Mouse (Mus musculus) forebrain, embryonic 10.5 days (tissue): ENCODE data around the gene Ttc9c. TPM values are rescaled to one million over a fixed set of nuclear protein-coding genes. Genes with fewer than 3 reads are reported as not detected.

Source experiments
- polyA plus RNA-seq: library from polyadenylated mRNA; unstranded; fragments of >200 nt; fragmentation: Nextera tagmentation; extraction: Ambion mirVana; gene quantifications from 2 replicates; pipeline ENCODE4 v1.2.1, GENCODE M21; 2016

Ttc9c gene
- polyA plus RNA-seq, 1 experiment from 2014 or later, result 85.5 TPM

Other genes with a start within 250 kb of the Ttc9c start
- gene Slc22a8, start 228.1 kb downstream of the Ttc9c start, polyA plus RNA-seq, result 0.06 TPM in 1 of 2 replicates, not detected in the other
- gene Slc22a6, start 201.3 kb downstream of the Ttc9c start, polyA plus RNA-seq, result 0.06 TPM in 1 of 2 replicates, not detected in the other
- gene Chrm1, start 155.5 kb downstream of the Ttc9c start, polyA plus RNA-seq, result not detected in 2 replicates
- 136 and 149 TPM in 2 replicates for gene Slc3a2, start 96.0 kb downstream of the Ttc9c start, polyA plus RNA-seq
- 120 and 126 TPM in 2 replicates for gene Wdr74, start 83.5 kb downstream of the Ttc9c start, polyA plus RNA-seq
- 3.4 and 3.7 TPM in 2 replicates for gene 1700092M07Rik, start 78.6 kb downstream of the Ttc9c start, polyA plus RNA-seq
- gene Stx5a, start 77.9 kb downstream of the Ttc9c start, polyA plus RNA-seq, result 86.8 and 87.8 TPM in 2 replicates
- gene Nxf1, start 62.3 kb downstream of the Ttc9c start, polyA plus RNA-seq, result 254 and 275 TPM in 2 replicates
- gene Tmem223, start 48.3 kb downstream of the Ttc9c start, polyA plus RNA-seq, result 170 TPM in 2 replicates
- 47.4 and 49.5 TPM in 2 replicates for gene Tmem179b, start 44.9 kb downstream of the Ttc9c start, polyA plus RNA-seq
- 48.6 and 49.4 TPM in 2 replicates for gene Taf6l, start 32.9 kb downstream of the Ttc9c start, polyA plus RNA-seq
- gene Polr2g, start 20.8 kb downstream of the Ttc9c start, polyA plus RNA-seq, result 173 and 180 TPM in 2 replicates
- 6.6 and 6.8 TPM in 2 replicates for gene Zbtb3, start 16.8 kb downstream of the Ttc9c start, polyA plus RNA-seq
- 4.9 and 5.4 TPM in 2 replicates for gene Hnrnpul2, start 677 bp upstream of the Ttc9c start, polyA plus RNA-seq
- not detected in 2 replicates for gene AC129217.1, start 10.4 kb upstream of the Ttc9c start, polyA plus RNA-seq
- 47.0 and 48.0 TPM in 2 replicates for gene Bscl2, start 18.1 kb upstream of the Ttc9c start, polyA plus RNA-seq
- 27.8 and 31.7 TPM in 2 replicates for gene Gng3, start 19.9 kb upstream of the Ttc9c start, polyA plus RNA-seq
- 0.36 and 0.99 TPM in 2 replicates for gene Lrrn4cl, start 31.4 kb upstream of the Ttc9c start, polyA plus RNA-seq
- gene Ubxn1, start 52.2 kb upstream of the Ttc9c start, polyA plus RNA-seq, result 208 and 212 TPM in 2 replicates
- 53.2 and 55.5 TPM in 2 replicates for gene Uqcc3, start 61.6 kb upstream of the Ttc9c start, polyA plus RNA-seq
- gene Lbhd1, start 64.4 kb upstream of the Ttc9c start, polyA plus RNA-seq, result 125 and 130 TPM in 2 replicates
- gene Gm49403, start 64.6 kb upstream of the Ttc9c start, polyA plus RNA-seq, result not detected in 2 replicates
- gene 1810009A15Rik, start 69.5 kb upstream of the Ttc9c start, polyA plus RNA-seq, result 178 and 183 TPM in 2 replicates
- gene Gm49416, start 69.6 kb upstream of the Ttc9c start, polyA plus RNA-seq, result 0.20 and 0.37 TPM in 2 replicates
- gene Ints5, start 73.7 kb upstream of the Ttc9c start, polyA plus RNA-seq, result 59.9 and 61.4 TPM in 2 replicates
- 118 and 121 TPM in 2 replicates for gene Ganab, start 78.7 kb upstream of the Ttc9c start, polyA plus RNA-seq
- 49.6 and 52.2 TPM in 2 replicates for gene B3gat3, start 101.0 kb upstream of the Ttc9c start, polyA plus RNA-seq
- 3.7 and 3.9 TPM in 2 replicates for gene Rom1, start 110.0 kb upstream of the Ttc9c start, polyA plus RNA-seq
- 24.0 and 25.7 TPM in 2 replicates for gene Eml3, start 110.2 kb upstream of the Ttc9c start, polyA plus RNA-seq
- 202 and 206 TPM in 2 replicates for gene Mta2, start 122.5 kb upstream of the Ttc9c start, polyA plus RNA-seq
- gene Tut1, start 134.5 kb upstream of the Ttc9c start, polyA plus RNA-seq, result 40.2 and 49.1 TPM in 2 replicates
- 559 and 563 TPM in 2 replicates for gene Eef1g, start 147.7 kb upstream of the Ttc9c start, polyA plus RNA-seq
- gene Ahnak, start 170.0 kb upstream of the Ttc9c start, polyA plus RNA-seq, result 6.5 and 7.1 TPM in 2 replicates